Mouse (Mus musculus) intestine, embryonic 15.5 days (tissue): Measurements from ENCODE around the gene Lypd6. TPM values are rescaled to one million over a fixed set of nuclear protein-coding genes. Genes with fewer than 3 reads are reported as not detected.

ENCODE experiments used
- ATAC-seq: fragments of 200-750 bp; cut with Nextera tagmentation; 2 replicates; pipeline ENCODE4 v1.8.0; 2017; ENCODE audit warnings: moderate TSS enrichment, moderate library complexity
- H3K27ac ChIP-seq: fragments of 300-500 bp; sonication (generic); 2 replicates; pipeline ENCODE4 v1.5.1; 2015; ENCODE audit warnings: mild to moderate bottlenecking, inconsistent platforms
- H3K27me3 ChIP-seq: fragments of 300-500 bp; sonication (generic); replicated peaks from 2 replicates; pipeline ENCODE4 v1.6.1; 2015; ENCODE audit warnings: inconsistent platforms
- H3K36me3 ChIP-seq: fragments of 300-500 bp; sonication (generic); 2 replicates; pipeline ENCODE4 v1.6.1; 2015; ENCODE audit warnings: inconsistent platforms
- H3K4me1 ChIP-seq: fragments of 300-500 bp; sonication (generic); replicated peaks from 2 replicates; pipeline ENCODE4 v1.6.1; 2015; ENCODE audit warnings: inconsistent platforms
- H3K4me2 ChIP-seq: fragments of 300-500 bp; sonication (generic); replicated peaks from 2 replicates; pipeline ENCODE4 v1.6.1; 2015; ENCODE audit warnings: mild to moderate bottlenecking, inconsistent platforms
- H3K4me3 ChIP-seq: fragments of 300-500 bp; sonication (generic); replicated peaks from 2 replicates; pipeline ENCODE4 v1.5.1; 2015; ENCODE audit warnings: inconsistent platforms
- H3K9ac ChIP-seq: fragments of 300-500 bp; sonication (generic); 2 replicates; pipeline ENCODE4 v1.6.1; 2015; ENCODE audit warnings: inconsistent platforms
- H3K9me3 ChIP-seq: fragments of 300-500 bp; sonication (generic); 2 replicates; pipeline ENCODE4 v1.6.1; 2016; ENCODE audit warnings: inconsistent platforms
- WGBS: fragments of 180-500 bp; shearing (Covaris S2); methylation state at CpG from one replicate; pipeline ENCODE4 v1.1.7; 2015; 5-methylcytosine and 5-hydroxymethylcytosine counted together
- polyA plus RNA-seq: library from polyadenylated mRNA; unstranded; fragments of >200 nt; fragmentation: Nextera tagmentation; extraction: Ambion mirVana; gene quantifications from 2 replicates; pipeline ENCODE4 v1.2.1, GENCODE M21; 2015

Lypd6 gene
- polyA plus RNA-seq, 1 experiment from 2014 or later = 11.9 TPM

- H3K27me3 ChIP-seq = no peaks in the 10 kb centered on the region
- no peaks in the 10 kb centered on the region for H3K36me3 ChIP-seq
- H3K9me3 ChIP-seq = no peaks in the 10 kb centered on the region
Measured at GRCm38 (mm10) chr2:50072158-50072557, 5.9 kb downstream of the Lypd6 start.

GRCm38 (mm10) chr2:50084746-50085145 is 18.5 kb downstream of the Lypd6 start:
- Histone ChIP-seq H3K4me1 (no peaks in the 10 kb centered on the region), H3K9ac (no peak overlapping the region), H3K4me3 (no peak overlapping the region), H3K27me3 (no peaks in the 10 kb centered on the region), H3K36me3 (no peaks in the 10 kb centered on the region), H3K9me3 (no peaks in the 10 kb centered on the region), H3K27ac (no peak overlapping the region), H3K4me2 (no peak overlapping the region)
- no peak for ATAC-seq
- WGBS = 57% methylated on average over 3 of the region's 3 CpGs

More at GRCm38 (mm10) chr2:50072158-50072557, 5.9 kb downstream of the Lypd6 start:
- ATAC-seq = no peak
- Histone ChIP-seq H3K9ac (no peak overlapping the region), H3K4me3 (no peak overlapping the region), H3K4me2 (no peak overlapping the region), H3K4me1 (peaks cover 2% of the 10 kb centered on the region; the same call in 1 of the 2 replicates), H3K27ac (no peak overlapping the region)
- WGBS = 84% methylated on average over 4 of the region's 4 CpGs

GRCm38 (mm10) chr2:50087761-50088160 is 21.5 kb downstream of the Lypd6 start:
- H3K4me1 ChIP-seq = no peaks in the 10 kb centered on the region
- H3K9ac ChIP-seq = no peak overlapping the region
- no peak overlapping the region for H3K4me2 ChIP-seq
- ATAC-seq = no peak
- no peaks in the 10 kb centered on the region for H3K36me3 ChIP-seq
- no peak overlapping the region for H3K4me3 ChIP-seq
- WGBS = 76% methylated on average over 3 of the region's 3 CpGs
- H3K27me3 ChIP-seq = no peaks in the 10 kb centered on the region
- H3K27ac ChIP-seq = no peak overlapping the region
- H3K9me3 ChIP-seq = no peaks in the 10 kb centered on the region

- no peaks in the 10 kb centered on the region for H3K9me3 ChIP-seq
- H3K4me3 ChIP-seq = no peak overlapping the region
- H3K9ac ChIP-seq = no peak overlapping the region
- H3K4me1 ChIP-seq = peaks cover 3% of the 10 kb centered on the region
- no peak overlapping the region for H3K4me2 ChIP-seq
- no peak overlapping the region for H3K27ac ChIP-seq
- no peak for ATAC-seq
- WGBS = 47% methylated on average over 3 of the region's 3 CpGs
- H3K27me3 ChIP-seq = no peaks in the 10 kb centered on the region
- no peaks in the 10 kb centered on the region for H3K36me3 ChIP-seq
Measured at GRCm38 (mm10) chr2:50096336-50096735, 30.1 kb downstream of the Lypd6 start.

GRCm38 (mm10) chr2:50100364-50101151 is 34.3 kb downstream of the Lypd6 start:
- Histone ChIP-seq H3K9ac (no peak overlapping the region), H3K4me2 (0 out of 2 replicates have a peak overlapping the region, but pooled peaks have one; percentile 3), H3K4me1 (peaks cover 12% of the 10 kb centered on the region), H3K27ac (peak overlapping the region; percentile 76), H3K36me3 (no peaks in the 10 kb centered on the region), H3K27me3 (no peaks in the 10 kb centered on the region), H3K4me3 (no peak overlapping the region), H3K9me3 (no peaks in the 10 kb centered on the region)
- peak; percentile 90 for ATAC-seq
- 16% methylated on average over 9 of the region's 9 CpGs for WGBS

GRCm38 (mm10) chr2:50101152-50101450 is 34.9 kb downstream of the Lypd6 start:
- no peaks in the 10 kb centered on the region for H3K27me3 ChIP-seq
- H3K4me2 ChIP-seq = no peak overlapping the region
- H3K36me3 ChIP-seq = no peaks in the 10 kb centered on the region
- peaks cover 12% of the 10 kb centered on the region for H3K4me1 ChIP-seq
- peak overlapping the region; percentile 76 for H3K27ac ChIP-seq
- H3K4me3 ChIP-seq = no peak overlapping the region
- H3K9ac ChIP-seq = no peak overlapping the region
- WGBS = 74% methylated on average over 1 of the region's 1 CpGs
- no peaks in the 10 kb centered on the region for H3K9me3 ChIP-seq
- ATAC-seq = no peak

- Histone ChIP-seq H3K4me2 (no peak overlapping the region), H3K4me1 (peaks cover 12% of the 10 kb centered on the region), H3K27me3 (no peaks in the 10 kb centered on the region), H3K4me3 (no peak overlapping the region), H3K27ac (peak overlapping the region; percentile 64), H3K9ac (no peak overlapping the region), H3K36me3 (no peaks in the 10 kb centered on the region), H3K9me3 (no peaks in the 10 kb centered on the region)
- ATAC-seq = peak; percentile 73
- WGBS = 52% methylated on average over 7 of the region's 7 CpGs
Measured at GRCm38 (mm10) chr2:50103850-50104503, 37.7 kb downstream of the Lypd6 start.

- Histone ChIP-seq H3K4me2 (no peak overlapping the region), H3K9me3 (no peaks in the 10 kb centered on the region), H3K4me1 (peaks cover 16% of the 10 kb centered on the region), H3K9ac (no peak overlapping the region), H3K27me3 (no peaks in the 10 kb centered on the region), H3K27ac (no peak overlapping the region), H3K4me3 (no peak overlapping the region), H3K36me3 (no peaks in the 10 kb centered on the region)
- no peak for ATAC-seq
- 64% methylated on average over 3 of the region's 3 CpGs for WGBS
Measured at GRCm38 (mm10) chr2:50105590-50105989, 39.4 kb downstream of the Lypd6 start.

- H3K4me1 ChIP-seq = peaks cover 16% of the 10 kb centered on the region
- 94% methylated on average over 3 of the region's 3 CpGs for WGBS
Measured at GRCm38 (mm10) chr2:50105992-50106391, 39.8 kb downstream of the Lypd6 start.

GRCm38 (mm10) chr2:50106879-50107278 is 40.6 kb downstream of the Lypd6 start:
- H3K4me3 ChIP-seq = no peak overlapping the region
- no peak overlapping the region for H3K4me2 ChIP-seq
- no peak for ATAC-seq
- WGBS = 73% methylated on average over 3 of the region's 3 CpGs
- no peaks in the 10 kb centered on the region for H3K36me3 ChIP-seq
- peaks cover 11% of the 10 kb centered on the region for H3K4me1 ChIP-seq
- no peaks in the 10 kb centered on the region for H3K27me3 ChIP-seq
- H3K9me3 ChIP-seq = no peaks in the 10 kb centered on the region
- no peak overlapping the region for H3K27ac ChIP-seq
- no peak overlapping the region for H3K9ac ChIP-seq

More at GRCm38 (mm10) chr2:50105992-50106391, 39.8 kb downstream of the Lypd6 start:
- H3K4me3 ChIP-seq = no peak overlapping the region
- H3K4me2 ChIP-seq = no peak overlapping the region
- no peak for ATAC-seq
- no peak overlapping the region for H3K9ac ChIP-seq
- H3K9me3 ChIP-seq = no peaks in the 10 kb centered on the region
- H3K27ac ChIP-seq = no peak overlapping the region
- no peaks in the 10 kb centered on the region for H3K36me3 ChIP-seq
- no peaks in the 10 kb centered on the region for H3K27me3 ChIP-seq

- ATAC-seq = peak; percentile 41; the same call in 1 of the 2 replicates
- Histone ChIP-seq H3K4me2 (no peak overlapping the region), H3K9me3 (no peaks in the 10 kb centered on the region), H3K27me3 (no peaks in the 10 kb centered on the region), H3K4me1 (0 out of 2 replicates have a peak, but pooled peaks cover 4% of the 10 kb centered on the region), H3K27ac (no peak overlapping the region; the same call in 1 of the 2 replicates), H3K4me3 (no peak overlapping the region), H3K9ac (no peak overlapping the region), H3K36me3 (no peaks in the 10 kb centered on the region)
- WGBS = 31% methylated on average over 10 of the region's 10 CpGs
Measured at GRCm38 (mm10) chr2:50110167-50110566, 43.9 kb downstream of the Lypd6 start.

- no peaks in the 10 kb centered on the region for H3K27me3 ChIP-seq
- WGBS = 81% methylated on average over 3 of the region's 3 CpGs
- no peak overlapping the region for H3K4me2 ChIP-seq
- no peaks in the 10 kb centered on the region for H3K36me3 ChIP-seq
- 0 out of 2 replicates have a peak, but pooled peaks cover 4% of the 10 kb centered on the region for H3K4me1 ChIP-seq
- H3K9me3 ChIP-seq = no peaks in the 10 kb centered on the region
- H3K4me3 ChIP-seq = no peak overlapping the region
- H3K9ac ChIP-seq = no peak overlapping the region
- no peak for ATAC-seq
- no peak overlapping the region for H3K27ac ChIP-seq
Measured at GRCm38 (mm10) chr2:50111169-50111568, 44.9 kb downstream of the Lypd6 start.
